Mouse (Mus musculus): ENCODE measurements around the gene Rara. TPM values are rescaled to one million over a fixed set of nuclear protein-coding genes. Genes with fewer than 3 reads are reported as not detected.
"Not testable (repeated sequence)": the region's sequence is repeated elsewhere in the genome, so short reads cannot be mapped to it uniquely, and the experiment has no call there.

Gene Rara
- polyA plus RNA-seq, 1 experiment from 2014 or later = 9.7 TPM

GRCm38 (mm10) chr11:98981997-98982772 is 54.6 kb downstream of the Rara start:
- Histone ChIP-seq H3K4me1 (peaks cover 11% of the 10 kb centered on the region), H3K9ac (peak overlapping the region; percentile 83), H3K27me3 (replicated peaks) (no peaks in the 10 kb centered on the region), H3K9me3 (no peaks in the 10 kb centered on the region), H3K36me3 (replicated peaks) (no peaks in the 10 kb centered on the region), H3K4me2 (peak overlapping the region; percentile 84), H3K4me3 (peak overlapping the region; percentile 70), H3K27ac (peak overlapping the region; percentile 97)
- WGBS = under 1% methylated on average over 93 of the region's 94 CpGs
- ATAC-seq (replicated peaks) = peak; percentile 87

DNA sequence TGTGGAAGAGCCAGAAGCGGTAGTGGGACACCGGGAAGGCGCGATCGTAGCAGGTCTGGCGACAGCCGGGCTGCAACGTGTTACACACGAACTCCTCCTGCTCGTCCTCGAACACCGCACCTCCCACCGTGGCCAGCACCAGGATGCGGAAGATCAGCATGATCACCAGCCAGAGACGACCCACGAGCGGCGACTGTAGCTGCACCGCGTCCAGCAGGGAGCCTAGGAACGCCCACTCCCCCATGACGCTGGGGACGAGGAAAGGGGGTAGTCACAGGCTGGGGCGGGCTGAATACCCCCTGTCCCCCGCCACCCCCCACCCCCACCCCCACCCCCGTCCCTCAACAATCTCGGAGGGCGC is 55.1 kb downstream of the Rara start, which contains the start of gene Gjd3:
Gjd3 (minus strand) TSS at position 244 of the 361 bp plus-strand sequence.
- Histone ChIP-seq H3K9ac (peak within 1 kb of the TSS; percentile 83), H3K36me3 (replicated peaks) (no peaks in the 10 kb centered on the region), H3K4me2 (peak within 1 kb of the TSS; percentile 84), H3K27ac (peak within 1 kb of the TSS; percentile 97), H3K9me3 (no peaks in the 10 kb centered on the region), H3K4me1 (peaks cover 11% of the 10 kb centered on the region), H3K4me3 (peak within 1 kb of the TSS; percentile 70), H3K27me3 (replicated peaks) (no peaks in the 10 kb centered on the region)
- ATAC-seq (replicated peaks) = no peak
- WGBS = under 1% methylated on average over 28 of the region's 28 CpGs

DNA sequence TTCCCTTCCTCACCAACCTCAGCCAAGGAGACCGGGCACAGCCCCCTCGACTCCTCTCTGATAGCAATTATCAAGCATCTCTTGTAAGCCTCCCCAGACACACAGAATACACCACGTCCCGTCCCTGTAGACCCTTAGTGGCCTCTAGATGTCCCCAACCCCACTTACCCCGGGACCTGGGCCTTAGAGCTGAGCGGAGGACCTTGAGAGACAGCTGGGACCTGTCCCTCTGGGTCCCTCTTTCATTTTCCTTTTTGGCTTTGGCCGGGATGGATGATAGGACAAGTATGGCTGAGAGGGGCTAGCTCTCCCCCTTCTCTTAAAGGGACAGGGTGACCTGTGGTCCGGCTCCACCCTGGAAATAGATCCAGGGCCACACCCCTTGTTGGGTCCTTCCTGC is 55.9 kb downstream of the Rara start:
- no peak overlapping the region for H3K27ac ChIP-seq
- peak overlapping the region; percentile 84 for H3K4me2 ChIP-seq
- peaks cover 11% of the 10 kb centered on the region for H3K4me1 ChIP-seq
- no peaks in the 10 kb centered on the region for H3K27me3 ChIP-seq (replicated peaks)
- 33% methylated on average over 8 of the region's 8 CpGs for WGBS
- no peak for ATAC-seq (replicated peaks)
- no peaks in the 10 kb centered on the region for H3K36me3 ChIP-seq (replicated peaks)
- peak overlapping the region; percentile 70 for H3K4me3 ChIP-seq
- H3K9ac ChIP-seq = peak overlapping the region; percentile 83; the same call in 1 of the 2 replicates
- H3K9me3 ChIP-seq = no peaks in the 10 kb centered on the region

DNA sequence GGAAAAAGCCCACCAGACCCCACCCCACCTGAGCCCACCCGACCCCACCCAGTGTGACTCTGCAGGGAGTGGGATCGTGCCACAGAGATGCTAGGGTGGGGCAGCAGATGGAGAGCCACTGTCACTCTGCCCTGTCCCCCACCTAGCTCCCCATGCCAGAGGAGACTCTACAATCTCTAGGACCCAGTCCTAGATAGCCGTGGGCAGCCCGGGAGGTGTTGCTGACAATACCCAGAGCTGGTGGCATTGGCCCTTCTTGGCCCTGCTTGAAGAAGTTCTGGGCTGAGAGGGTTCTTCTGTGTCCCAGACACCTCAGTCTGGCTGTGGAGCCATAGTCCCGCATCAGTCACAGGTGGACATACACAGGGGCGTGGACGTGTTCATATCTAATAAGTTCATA is 57.9 kb downstream of the Rara start:
- Histone ChIP-seq H3K4me2 (no peak overlapping the region), H3K27ac (no peak overlapping the region), H3K9ac (no peak overlapping the region), H3K36me3 (replicated peaks) (no peaks in the 10 kb centered on the region), H3K27me3 (replicated peaks) (no peaks in the 10 kb centered on the region), H3K4me1 (peaks cover 11% of the 10 kb centered on the region), H3K4me3 (no peak overlapping the region), H3K9me3 (no peaks in the 10 kb centered on the region)
- WGBS = 87% methylated on average over 7 of the region's 7 CpGs
- ATAC-seq (replicated peaks) = no peak

DNA sequence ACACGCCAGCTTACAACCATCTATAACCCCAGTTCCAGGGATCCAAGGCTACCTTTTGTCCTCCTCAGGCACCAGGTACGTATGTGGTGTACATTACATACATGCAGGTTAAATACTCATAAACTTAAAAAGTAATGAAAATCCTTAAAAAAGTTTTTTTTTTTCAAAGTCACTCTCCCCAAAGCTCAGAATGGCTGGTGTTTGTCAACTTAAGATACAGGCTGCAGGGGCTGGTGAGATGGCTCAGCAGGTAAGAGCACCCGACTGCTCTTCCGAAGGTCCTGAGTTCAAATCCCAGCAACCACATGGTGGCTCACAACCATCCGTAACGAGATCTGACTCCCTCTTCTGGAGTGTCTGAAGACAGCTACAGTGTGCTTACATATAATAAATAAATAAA is 60.6 kb downstream of the Rara start:
- not testable (repeated sequence) for H3K9me3 ChIP-seq; ATAC-seq (replicated peaks); H3K4me1 ChIP-seq; H3K9ac ChIP-seq; H3K27ac ChIP-seq; H3K4me3 ChIP-seq; H3K36me3 ChIP-seq (replicated peaks); H3K27me3 ChIP-seq (replicated peaks); H3K4me2 ChIP-seq
- 94% methylated on average over 6 of the region's 6 CpGs for WGBS

DNA sequence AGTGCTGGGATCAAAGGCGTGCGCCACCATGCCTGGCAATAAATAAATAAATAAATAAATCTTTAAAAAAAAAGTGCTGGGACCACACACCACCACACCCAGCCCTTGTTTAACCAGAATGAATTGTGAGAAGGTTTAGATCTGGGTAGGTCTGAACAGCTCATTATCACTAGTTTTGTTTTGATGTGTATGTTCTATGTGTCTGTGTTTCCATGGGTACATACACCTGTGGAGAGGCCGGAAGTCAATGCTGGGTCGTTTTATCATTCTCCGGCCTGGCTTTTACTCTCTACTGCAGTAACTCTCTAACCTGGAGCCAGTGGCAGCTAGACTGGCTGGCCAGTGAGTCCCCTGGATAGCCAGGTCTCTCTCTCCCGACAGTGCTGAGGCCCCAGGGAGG is 63.2 kb downstream of the Rara start:
- no peak overlapping the region for H3K4me3 ChIP-seq
- H3K4me1 ChIP-seq = no peaks in the 10 kb centered on the region
- H3K4me2 ChIP-seq = no peak overlapping the region
- no peak overlapping the region for H3K27ac ChIP-seq
- no peaks in the 10 kb centered on the region for H3K9me3 ChIP-seq
- whole genome bisulfite sequencing = 87% methylated on average over 6 of the region's 6 CpGs
- no peaks in the 10 kb centered on the region for H3K36me3 ChIP-seq (replicated peaks)
- H3K9ac ChIP-seq = no peak overlapping the region
- ATAC-seq (replicated peaks) = no peak
- H3K27me3 ChIP-seq (replicated peaks) = no peaks in the 10 kb centered on the region

- no peak for ATAC-seq (replicated peaks)
- whole genome bisulfite sequencing = 92% methylated on average over 7 of the region's 7 CpGs
- Histone ChIP-seq H3K27ac (no peak overlapping the region), H3K9me3 (no peaks in the 10 kb centered on the region), H3K4me1 (no peaks in the 10 kb centered on the region), H3K9ac (no peak overlapping the region), H3K4me3 (no peak overlapping the region), H3K4me2 (no peak overlapping the region), H3K27me3 (replicated peaks) (no peaks in the 10 kb centered on the region), H3K36me3 (replicated peaks) (no peaks in the 10 kb centered on the region)
Observed at GRCm38 (mm10) chr11:98995987-98996386, 68.4 kb downstream of the Rara start.

- WGBS = 94% methylated on average over 4 of the region's 4 CpGs
- H3K9ac ChIP-seq = no peak overlapping the region
- no peaks in the 10 kb centered on the region for H3K9me3 ChIP-seq
- H3K27ac ChIP-seq = no peak overlapping the region
- H3K4me2 ChIP-seq = no peak overlapping the region
- H3K4me1 ChIP-seq = no peaks in the 10 kb centered on the region
- no peaks in the 10 kb centered on the region for H3K36me3 ChIP-seq (replicated peaks)
- ATAC-seq (replicated peaks) = no peak
- H3K4me3 ChIP-seq = no peak overlapping the region
- H3K27me3 ChIP-seq (replicated peaks) = no peaks in the 10 kb centered on the region
Observed at GRCm38 (mm10) chr11:98997659-98998058, 70.0 kb downstream of the Rara start.

DNA sequence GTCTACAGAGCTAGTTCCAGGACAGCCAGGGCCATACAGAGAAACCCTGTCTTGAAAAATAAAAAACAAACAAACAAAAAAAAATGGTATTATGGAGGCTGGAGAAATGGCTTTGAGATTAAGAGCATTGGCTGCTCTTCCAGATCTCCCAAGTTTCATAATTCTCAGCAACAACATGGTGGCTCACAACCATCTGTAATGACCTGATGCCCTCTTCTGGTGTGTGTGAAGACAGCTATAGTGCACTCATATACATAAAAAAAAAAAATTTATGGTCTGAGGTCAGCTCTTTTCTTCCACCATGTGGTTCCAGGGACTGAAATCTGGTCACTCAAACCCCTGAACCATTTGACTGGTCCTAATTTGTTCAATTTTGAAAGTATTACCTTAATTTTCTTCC is 71.2 kb downstream of the Rara start:
- Histone ChIP-seq H3K9ac (no peak overlapping the region), H3K4me1 (no peaks in the 10 kb centered on the region), H3K27ac (no peak overlapping the region), H3K27me3 (replicated peaks) (no peaks in the 10 kb centered on the region), H3K9me3 (no peaks in the 10 kb centered on the region), H3K36me3 (replicated peaks) (no peaks in the 10 kb centered on the region), H3K4me2 (no peak overlapping the region), H3K4me3 (no peak overlapping the region)
- ATAC-seq (replicated peaks) = no peak

DNA sequence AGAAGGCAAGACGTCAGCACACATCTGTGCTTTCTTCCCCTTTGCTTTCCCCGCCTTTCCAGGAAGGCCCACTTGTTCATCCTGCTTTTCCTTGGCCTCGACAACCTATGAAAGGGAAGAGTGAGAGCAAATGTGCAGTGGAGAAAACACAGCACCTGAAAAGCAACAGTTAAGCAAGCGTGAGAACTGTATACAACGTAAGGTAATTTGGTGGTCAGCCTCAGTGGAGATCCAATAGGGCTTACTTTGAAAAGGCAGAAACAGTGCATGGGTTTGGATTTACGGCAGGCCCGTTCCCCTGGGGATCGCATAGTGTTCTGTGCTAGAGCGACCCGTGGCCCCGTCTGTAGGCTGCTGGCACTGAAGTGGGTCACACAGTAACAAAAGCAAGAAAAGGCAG is 71.6 kb downstream of the Rara start:
- Histone ChIP-seq H3K9me3 (no peaks in the 10 kb centered on the region), H3K4me1 (no peaks in the 10 kb centered on the region), H3K27me3 (replicated peaks) (no peaks in the 10 kb centered on the region), H3K27ac (no peak overlapping the region), H3K4me3 (no peak overlapping the region), H3K9ac (no peak overlapping the region), H3K4me2 (no peak overlapping the region), H3K36me3 (replicated peaks) (no peaks in the 10 kb centered on the region)
- WGBS = 85% methylated on average over 11 of the region's 11 CpGs
- no peak for ATAC-seq (replicated peaks)

- Histone ChIP-seq H3K4me3 (no peak overlapping the region), H3K9me3 (no peaks in the 10 kb centered on the region), H3K4me2 (no peak overlapping the region), H3K27ac (no peak overlapping the region), H3K36me3 (replicated peaks) (no peaks in the 10 kb centered on the region), H3K4me1 (no peaks in the 10 kb centered on the region), H3K9ac (no peak overlapping the region), H3K27me3 (replicated peaks) (no peaks in the 10 kb centered on the region)
- WGBS = 92% methylated on average over 9 of the region's 9 CpGs
- ATAC-seq (replicated peaks) = no peak
Observed at GRCm38 (mm10) chr11:99006788-99007187, 79.2 kb downstream of the Rara start.

DNA sequence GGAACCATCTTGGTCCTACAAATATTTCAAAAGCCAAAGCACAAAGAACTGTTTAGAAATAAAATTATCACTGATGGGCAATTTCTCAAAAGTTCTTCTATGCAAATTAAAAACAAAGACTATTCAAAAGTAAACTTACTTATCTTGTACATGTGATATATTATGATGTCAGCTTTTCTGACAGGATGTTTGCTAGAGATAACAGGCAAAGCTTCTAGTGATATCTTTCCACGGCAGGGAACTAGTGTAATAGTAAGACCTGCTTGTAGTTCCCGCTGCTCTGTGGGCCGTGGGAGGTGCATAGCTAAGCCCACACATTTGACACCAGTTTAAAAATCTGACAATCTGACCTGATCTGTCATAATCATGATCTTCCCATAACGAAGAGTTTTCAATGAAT is 82.5 kb downstream of the Rara start:
- Histone ChIP-seq H3K36me3 (replicated peaks) (no peaks in the 10 kb centered on the region), H3K4me1 (no peaks in the 10 kb centered on the region), H3K4me2 (no peak overlapping the region), H3K27me3 (replicated peaks) (no peaks in the 10 kb centered on the region), H3K27ac (no peak overlapping the region), H3K9me3 (no peaks in the 10 kb centered on the region), H3K4me3 (no peak overlapping the region), H3K9ac (no peak overlapping the region)
- WGBS = 91% methylated on average over 4 of the region's 4 CpGs
- ATAC-seq (replicated peaks) = no peak

DNA sequence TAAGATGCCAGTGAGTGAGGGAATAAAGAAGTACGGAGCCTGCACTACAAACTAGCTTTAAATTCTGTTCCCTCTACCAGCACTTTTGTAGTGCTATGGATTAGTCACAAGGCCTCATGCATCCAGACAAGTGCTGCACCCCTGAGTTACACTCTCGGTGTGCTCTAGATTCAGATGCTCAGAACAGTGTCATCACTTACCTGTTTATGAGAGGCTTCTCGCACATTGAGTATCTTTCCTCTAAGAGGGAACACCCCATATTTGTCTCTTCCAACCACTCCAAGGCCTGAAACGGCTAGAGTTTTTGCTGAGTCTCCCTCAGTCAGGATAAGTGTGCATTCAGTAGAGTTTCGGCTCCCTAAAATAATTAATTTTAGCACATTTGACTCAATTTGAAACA is 83.1 kb downstream of the Rara start:
- no peaks in the 10 kb centered on the region for H3K36me3 ChIP-seq (replicated peaks)
- no peaks in the 10 kb centered on the region for H3K27me3 ChIP-seq (replicated peaks)
- H3K27ac ChIP-seq = no peak overlapping the region
- H3K9ac ChIP-seq = no peak overlapping the region
- no peaks in the 10 kb centered on the region for H3K9me3 ChIP-seq
- no peak overlapping the region for H3K4me2 ChIP-seq
- 96% methylated on average over 5 of the region's 5 CpGs for WGBS
- H3K4me3 ChIP-seq = no peak overlapping the region
- H3K4me1 ChIP-seq = no peaks in the 10 kb centered on the region
- ATAC-seq (replicated peaks) = no peak

All from midbrain, embryonic 15.5 days (tissue).